Mouse (Mus musculus) adrenal gland, postnatal 4 days (tissue): ENCODE data around the gene Gbp2. TPM values are rescaled to one million over a fixed set of nuclear protein-coding genes. Genes with fewer than 3 reads are reported as not detected.
"Not testable (repeated sequence)": the region's sequence is repeated elsewhere in the genome, so short reads cannot be mapped to it uniquely, and the experiment has no call there.

Source experiments
- DNase-seq, 2 experiments: peaks; one replicate each; pipeline ENCODE4 v3.0.0; 2021 to 2022; ENCODE audit warnings: low spot score in 2 of 2, mixed read lengths in 2 of 2
- long read RNA-seq, 2 experiments: library from polyadenylated mRNA; stranded (forward); transcript quantifications; one replicate each; pipeline ENCODE4 v2.0.0; 2021
- total RNA-seq, 2 experiments: library from RNA; stranded (reverse); gene quantifications; 2 replicates each; pipeline ENCODE4 v1.2.3; 2021

The Gbp2 gene
- total RNA-seq, result 10 to 100 TPM; 11.5 to 12.4 TPM
- long read RNA-seq, experiment 1, transcript Gbp2-201 (11 exons, 2,516 nt), result major isoform, 9 of 10 reads
- long read RNA-seq, experiment 1, partial matches to known transcripts, result 1 of 10 reads
- long read RNA-seq, experiment 1, other reads (novel, unspliced or antisense), result 0 of 10 reads
- long read RNA-seq, experiment 2, transcript Gbp2-201 (11 exons, 2,516 nt), result major isoform, 25 of 26 reads
- long read RNA-seq, experiment 2, partial matches to known transcripts, result 1 of 26 reads
- long read RNA-seq, experiment 2, other reads (novel, unspliced or antisense), result 0 of 26 reads

DNA sequence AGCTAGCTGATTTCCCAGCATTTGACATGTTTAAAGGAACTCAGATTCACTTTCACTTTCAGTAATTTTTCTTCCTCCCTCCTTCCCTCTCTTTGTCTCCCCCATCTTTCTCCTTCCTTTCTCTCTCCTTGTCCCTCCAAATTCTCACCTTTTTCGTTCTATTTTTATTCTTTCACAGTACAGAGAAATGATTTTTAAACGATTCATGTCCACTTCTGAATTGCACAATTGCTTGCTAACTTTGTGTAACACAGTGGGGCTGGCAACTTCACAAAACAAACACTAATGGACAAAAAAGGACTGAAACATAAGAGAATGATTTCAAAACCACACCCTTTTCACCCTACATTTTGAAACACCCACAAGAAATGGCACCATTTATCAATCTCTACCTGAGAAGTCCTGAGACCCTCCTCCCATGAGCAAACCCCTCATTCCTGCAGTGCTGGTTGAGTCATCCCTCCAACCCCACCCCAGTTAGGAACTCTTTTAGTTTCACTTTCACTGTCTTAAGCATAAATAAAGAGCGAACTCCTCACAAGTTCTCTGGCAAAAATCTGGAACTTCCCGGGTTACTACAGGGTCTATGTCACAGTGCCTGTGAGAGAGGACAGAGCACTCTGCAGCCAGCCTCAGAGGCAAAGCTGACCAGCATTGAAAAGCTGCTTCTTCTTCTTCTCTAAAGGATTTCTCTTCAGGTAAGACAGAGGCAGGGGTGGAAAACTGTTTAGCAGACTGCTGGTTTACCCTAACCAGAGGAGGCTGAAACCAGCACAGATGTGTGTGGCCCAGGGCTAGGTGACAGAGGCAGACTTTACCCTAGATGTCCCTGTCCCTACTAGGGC lies at the start of gene Gbp2:
Gene Gbp2 (plus strand): TSS at position 492 of the 845 bp plus-strand sequence.
- DNase-seq, result no peak

DNA sequence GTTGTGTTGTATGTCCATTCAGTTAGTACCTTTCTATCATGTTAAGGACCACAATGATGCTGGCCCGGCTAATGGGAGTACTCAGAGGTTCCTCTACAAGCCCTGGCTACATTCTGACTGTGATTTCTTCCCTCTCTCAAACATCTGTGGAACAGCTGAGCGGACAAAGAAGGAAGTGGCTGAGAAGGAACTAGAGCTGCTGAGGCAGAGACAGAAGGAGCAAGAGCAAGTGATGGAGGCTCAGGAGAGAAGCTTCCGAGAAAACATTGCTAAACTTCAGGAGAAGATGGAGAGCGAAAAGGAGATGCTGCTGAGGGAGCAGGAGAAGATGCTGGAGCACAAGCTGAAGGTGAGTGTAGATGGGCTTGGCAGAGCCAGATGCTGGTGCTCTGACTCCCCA lies 49.7 kb upstream of the Gbp2 start:
- DNase-seq, result no peak

GRCm38 (mm10) chr3:142577108-142577507 lies 43.3 kb upstream of the Gbp2 start:
- DNase-seq, result no peak

DNA sequence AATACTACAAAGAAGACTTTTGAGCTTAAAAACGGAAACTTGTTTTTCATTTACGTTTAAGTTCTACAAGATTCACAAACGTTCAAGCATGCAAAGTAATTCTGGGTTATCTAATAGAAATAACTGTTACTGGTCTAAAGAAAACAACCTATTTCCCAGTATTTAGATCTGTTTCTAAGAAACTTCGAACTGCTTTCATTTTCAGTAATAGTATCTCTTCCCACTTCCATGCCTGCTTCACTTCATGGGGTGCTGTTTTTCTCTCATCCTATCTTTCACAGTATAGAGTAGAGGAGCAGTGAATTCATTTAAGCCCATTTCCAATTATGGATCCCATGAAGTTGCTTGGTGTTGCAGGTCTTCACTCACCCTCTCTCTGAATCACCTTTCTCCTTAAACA lies 42.1 kb upstream of the Gbp2 start:
- no peak for DNase-seq

- DNase-seq, result no peak
Measured at GRCm38 (mm10) chr3:142583067-142583466, 37.3 kb upstream of the Gbp2 start.

DNA sequence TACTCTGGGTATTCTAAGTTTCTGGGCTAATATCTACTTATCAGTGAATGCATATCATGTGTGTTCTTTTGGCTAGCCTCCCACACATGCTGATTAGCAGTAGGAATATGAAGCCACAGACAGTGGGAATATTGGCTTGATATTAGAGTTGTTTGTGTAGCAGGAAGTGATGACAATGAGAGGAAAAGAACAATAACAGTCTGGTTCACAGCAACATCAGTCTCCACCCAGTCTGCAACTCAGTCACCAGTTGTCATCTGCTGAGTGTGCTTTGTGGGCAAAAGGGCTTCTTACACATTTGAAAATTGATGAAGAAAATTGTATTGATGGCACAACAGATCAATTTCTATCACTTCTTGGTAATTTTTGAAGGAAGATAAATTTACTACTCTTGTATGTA lies 33.0 kb upstream of the Gbp2 start:
- DNase-seq, result no peak

DNA sequence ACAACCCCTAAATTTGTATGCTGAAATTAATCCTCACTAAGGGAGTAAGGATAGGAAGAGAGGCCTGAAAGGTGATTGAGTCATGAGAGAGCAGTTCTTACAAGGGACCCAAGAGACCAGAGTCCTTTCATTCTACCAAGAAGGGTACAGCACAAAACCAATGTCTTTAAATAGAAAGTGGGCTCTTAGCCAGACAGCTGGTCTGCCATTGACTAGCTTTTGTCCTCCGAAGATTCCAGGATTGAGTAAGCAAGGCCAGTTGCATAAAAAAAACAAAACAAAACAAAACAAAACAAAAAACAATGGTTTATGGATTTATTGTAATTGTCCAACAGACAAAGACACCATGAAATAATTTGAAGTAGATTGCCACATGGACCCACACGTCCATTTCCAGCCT lies 31.5 kb upstream of the Gbp2 start:
- DNase-seq, result no peak

DNA sequence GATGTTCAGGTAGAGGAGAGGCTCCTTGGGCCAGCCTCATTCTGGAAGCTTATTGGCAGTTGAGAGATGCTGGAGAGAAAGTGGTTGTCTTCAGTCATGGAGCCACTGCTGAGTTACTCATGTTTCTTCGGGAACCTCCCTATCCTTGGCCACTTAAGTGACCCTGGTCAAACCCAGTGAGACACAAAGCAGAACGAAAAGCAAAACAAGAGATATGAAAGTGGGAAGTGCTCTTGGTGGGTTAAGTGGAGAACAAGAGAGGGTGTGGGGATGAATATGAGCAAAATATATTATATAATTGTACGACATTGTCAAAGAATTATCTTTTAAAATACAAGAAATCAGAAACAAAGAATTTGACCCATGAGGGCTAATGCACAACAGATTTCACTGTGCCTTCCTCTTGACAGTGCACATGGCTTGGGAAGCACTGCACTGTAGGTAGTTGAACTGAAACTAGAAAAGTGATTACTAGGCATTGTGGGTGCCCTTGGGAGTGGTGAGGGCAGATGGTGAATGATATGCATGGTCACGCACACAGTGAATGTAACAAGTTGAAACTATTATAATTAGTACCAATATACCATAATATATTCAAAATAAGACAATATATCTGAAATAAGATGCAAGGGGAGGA lies 29.9 kb upstream of the Gbp2 start:
- DNase-seq, result no peak

DNA sequence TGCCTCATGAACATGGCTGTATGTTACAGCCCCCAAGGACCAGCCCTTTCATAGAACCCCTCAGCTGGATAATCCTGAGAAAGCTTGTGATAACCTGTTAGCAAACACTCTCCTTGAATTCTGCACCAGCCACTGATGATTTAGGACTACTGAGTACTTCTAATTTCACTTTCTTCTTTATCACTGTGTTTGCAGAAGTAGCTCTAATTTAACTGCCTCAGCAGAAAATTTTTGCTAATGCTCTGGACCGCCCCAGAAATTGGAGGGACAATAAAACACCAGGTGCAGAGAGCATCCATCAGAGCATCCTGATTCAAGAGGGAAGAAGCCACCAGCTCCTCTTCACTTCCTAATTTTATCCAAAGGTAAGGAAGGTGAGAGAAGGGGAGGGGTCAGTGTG lies 25.9 kb upstream of the Gbp2 start, which contains the start of gene Gbp2b:
Gene Gbp2b (plus strand): TSS at position 301 of the 400 bp plus-strand sequence.
- no peak for DNase-seq

DNA sequence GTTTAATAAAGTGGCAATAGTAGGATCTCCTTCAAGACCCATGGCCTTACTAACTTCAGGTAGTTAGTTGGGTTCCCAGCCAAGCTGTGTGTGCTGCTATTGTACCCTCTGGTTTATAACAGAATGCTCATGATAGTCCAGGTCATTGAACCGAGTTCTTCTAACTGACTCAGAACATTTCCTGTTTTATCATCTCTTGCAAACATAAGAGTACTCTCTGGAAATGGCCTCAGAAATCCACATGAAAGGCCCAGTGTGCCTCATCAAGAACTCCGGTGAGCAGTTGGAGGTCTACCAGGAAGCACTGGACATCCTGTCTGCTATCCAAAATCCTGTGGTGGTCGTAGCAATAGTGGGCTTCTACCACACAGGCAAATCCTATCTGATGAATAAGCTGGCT lies 22.5 kb upstream of the Gbp2 start:
- no peak for DNase-seq

- DNase-seq, result no peak
Measured at GRCm38 (mm10) chr3:142601675-142602074, 18.7 kb upstream of the Gbp2 start.

DNA sequence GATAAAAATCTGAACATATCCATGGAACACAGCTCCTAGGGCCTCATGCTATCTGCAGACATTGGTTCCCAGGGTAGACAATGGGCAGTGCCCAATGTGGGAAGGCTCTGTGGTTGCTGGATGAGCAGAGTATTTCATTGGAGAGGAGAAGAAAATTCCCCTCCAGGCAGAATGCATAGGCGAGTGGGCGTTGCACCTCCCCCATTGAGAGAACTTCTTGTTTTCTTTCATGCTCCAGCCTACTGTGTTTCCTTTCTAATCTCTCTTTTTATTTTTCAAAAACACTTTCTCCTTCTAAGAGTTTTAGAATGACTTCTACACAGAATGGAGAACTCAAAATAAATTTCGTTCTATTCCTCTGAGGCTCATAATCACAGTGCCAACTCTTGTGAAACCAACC lies 1.7 kb upstream of the Gbp2 start:
- DNase-seq, result no peak

DNA sequence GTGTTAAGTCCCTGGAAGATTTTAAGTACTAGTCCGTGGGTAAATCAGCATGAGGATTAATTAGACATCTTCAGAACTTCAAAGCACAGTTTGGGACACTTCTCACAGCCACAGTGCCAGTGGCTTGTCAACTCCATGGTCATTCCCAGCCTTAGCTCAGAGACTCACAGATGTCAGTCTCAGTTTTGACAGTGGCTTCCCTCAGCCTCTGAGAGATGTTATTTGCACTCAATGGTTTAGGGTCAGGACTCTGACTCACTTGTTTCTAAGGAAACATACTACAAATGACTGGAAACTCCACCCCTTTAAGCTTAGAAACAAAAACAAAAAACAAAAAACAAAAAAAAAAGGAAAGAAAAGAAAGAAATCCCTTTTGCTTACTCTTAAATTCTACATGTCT lies 796 bp upstream of the Gbp2 start:
- DNase-seq, result no peak

DNA sequence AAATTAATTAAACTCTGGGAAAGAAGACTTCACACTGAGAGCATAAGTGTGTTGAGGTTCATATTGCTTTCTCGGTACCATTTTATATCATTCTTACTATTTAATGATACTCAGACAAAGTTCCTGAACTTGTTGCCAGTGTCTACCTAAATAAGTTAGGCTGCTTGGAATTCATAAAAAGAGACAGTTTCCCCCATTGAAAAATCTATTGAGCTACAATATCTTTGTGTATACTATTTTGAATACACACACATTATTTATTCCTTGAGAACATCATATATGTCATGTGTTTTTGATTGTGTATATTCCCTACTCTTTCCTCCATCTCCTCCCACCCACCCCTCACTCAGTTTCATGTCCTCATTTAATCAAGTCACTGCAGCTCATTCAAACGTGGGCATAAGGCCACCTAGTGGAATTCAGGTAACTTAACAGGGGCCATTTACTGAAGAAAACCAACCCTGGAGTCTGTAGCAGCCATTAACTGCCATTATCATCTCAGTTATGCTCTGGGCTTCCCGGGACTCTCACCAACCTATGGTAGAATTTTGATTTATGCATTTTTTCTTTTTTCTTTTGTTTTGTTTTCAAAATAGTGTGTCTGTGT lies 657 bp downstream of the Gbp2 start:
- no peak for DNase-seq

DNA sequence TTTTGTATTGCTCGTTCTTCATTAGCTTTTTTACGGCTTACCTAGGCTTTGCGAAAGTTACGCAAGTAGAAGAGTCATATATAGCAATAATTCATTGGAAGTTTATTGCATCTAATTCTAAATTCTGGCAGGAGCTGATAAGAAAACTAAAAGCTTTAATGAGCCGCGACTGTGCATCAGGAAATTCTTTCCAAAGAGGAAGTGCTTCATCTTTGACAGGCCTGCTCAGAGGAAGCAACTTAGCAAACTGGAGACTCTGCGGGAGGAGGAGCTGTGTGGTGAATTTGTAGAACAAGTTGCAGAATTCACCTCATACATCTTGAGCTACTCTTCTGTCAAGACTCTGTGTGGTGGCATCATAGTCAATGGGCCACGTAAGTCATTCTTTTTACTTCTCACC lies 10.0 kb downstream of the Gbp2 start:
- DNase-seq, result no peak

DNA sequence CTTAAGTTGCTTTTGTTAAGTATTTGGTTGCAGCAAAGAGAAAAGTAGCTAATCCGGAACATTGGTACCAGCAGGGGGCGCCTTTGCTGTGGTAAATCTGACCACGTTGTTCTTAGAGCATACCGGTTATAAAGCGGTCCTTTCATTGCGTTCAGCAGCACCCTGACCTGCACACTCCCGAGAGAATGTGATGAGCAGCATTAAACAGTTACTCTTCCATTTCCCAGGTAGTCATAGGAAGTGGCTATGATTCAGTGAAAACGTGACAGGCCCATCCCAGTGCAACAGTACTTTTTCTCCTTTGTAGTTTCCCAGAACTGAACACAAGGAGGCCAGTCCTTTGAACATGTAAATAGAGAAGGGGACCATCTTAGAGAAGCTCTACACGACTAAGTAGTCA lies 19.8 kb downstream of the Gbp2 start:
- peak; percentile 24 to 35 for DNase-seq

- DNase-seq, result peak; percentile 14 to 24
Measured at GRCm38 (mm10) chr3:142645949-142646348, 25.5 kb downstream of the Gbp2 start.

DNA sequence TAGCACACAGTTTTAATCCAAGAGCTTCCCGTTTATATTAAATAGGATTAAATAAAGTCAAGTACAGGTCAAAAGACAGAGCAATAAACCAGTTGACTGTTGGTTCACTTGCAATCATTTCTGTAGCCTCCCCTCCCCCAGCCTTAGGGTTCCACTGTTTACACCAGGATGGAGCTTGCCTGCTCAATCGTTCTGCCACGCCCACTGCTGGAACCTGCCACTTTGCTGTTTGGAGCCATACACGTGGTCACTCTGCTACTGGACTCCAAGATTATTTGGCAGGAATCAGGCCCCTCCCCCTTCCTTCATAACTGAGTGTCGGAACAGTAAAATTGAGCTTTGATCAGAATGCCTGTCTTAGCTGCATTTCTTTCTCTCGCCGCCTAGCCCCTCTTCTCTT lies 27.4 kb downstream of the Gbp2 start:
- not testable (repeated sequence) for DNase-seq

GRCm38 (mm10) chr3:142650205-142650604 lies 29.8 kb downstream of the Gbp2 start:
- DNase-seq, result no peak

DNA sequence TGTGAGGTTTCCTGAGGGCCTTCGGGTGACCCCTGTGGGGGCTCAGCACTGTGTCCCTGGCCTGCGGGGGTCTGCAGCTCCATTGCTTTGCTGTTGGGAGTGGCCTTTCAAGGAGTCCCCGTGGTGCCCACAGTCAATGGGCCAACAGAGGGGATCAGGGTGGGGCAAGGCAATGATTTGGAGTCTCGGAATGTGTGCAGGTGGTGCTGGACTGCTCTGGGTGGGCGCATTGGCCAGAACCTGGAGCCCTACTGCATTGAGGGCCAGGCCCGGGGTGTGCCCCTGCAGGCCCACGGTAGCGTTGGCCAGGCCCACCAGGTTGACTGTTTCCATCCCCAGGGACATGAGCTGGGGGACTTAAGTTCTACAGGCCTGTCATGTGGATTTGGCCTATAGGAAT lies 44.3 kb downstream of the Gbp2 start:
- no peak for DNase-seq

DNA sequence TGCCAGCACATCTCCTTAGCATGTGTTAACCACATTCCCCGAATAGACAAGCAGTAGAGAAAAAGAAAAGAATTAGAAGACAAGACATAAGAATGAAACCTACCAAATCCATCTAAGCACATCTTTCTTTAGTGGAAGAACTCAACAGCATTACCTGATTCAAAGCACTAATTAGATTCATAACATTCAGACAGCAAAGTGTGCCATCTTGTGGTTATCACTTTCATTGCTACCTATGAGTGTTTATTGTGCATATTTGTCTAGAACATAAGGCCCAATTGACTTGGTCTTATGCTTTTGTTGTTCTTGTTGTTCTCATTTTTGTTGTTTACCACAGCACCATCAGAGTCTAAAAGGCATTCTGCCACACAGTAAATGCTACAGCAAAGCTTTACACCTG lies 54.2 kb downstream of the Gbp2 start:
- no peak for DNase-seq
